Mouse (Mus musculus): ENCODE data around the gene Cdh4.

DNA sequence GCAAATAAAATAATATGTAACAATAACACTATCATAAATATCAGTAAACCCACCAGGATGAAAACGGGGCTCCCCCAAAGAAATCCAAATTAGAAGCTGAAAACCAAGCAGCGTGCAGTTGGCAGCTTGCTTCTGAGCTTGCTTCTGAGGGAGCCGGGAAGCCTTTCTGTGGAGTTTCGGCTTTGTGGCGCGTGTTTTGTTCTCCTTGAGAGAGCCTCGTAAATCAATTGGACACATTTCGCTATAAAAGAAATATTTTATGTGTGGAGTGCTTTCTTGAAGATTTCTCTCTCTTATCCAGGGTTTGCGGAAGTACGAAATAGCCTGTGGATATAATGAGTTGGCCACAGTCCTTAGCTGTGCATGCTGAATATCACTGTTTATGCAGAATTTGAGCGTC lies 131.1 kb downstream of the Cdh4 start:
- TF ChIP-seq CTCF (IDR thresholded peaks at IDR 0.05; ENCODE audit: low read depth) (no peak), EP300 (IDR thresholded peaks at IDR 0.05; ENCODE audit: low read depth) (no peak)

Data from heart, postnatal 0 days (tissue).